Mouse (Mus musculus): ENCODE measurements at regions not wholly inside any gene's neighbourhood (a gene's known extent, or its start where the extent isn't known, plus 50 kb on each side); places are given as distances from the start of the nearest gene placed in this dataset.
"Not testable (repeated sequence)": the region's sequence is repeated elsewhere in the genome, so short reads cannot be mapped to it uniquely, and the experiment has no call there.

DNA sequence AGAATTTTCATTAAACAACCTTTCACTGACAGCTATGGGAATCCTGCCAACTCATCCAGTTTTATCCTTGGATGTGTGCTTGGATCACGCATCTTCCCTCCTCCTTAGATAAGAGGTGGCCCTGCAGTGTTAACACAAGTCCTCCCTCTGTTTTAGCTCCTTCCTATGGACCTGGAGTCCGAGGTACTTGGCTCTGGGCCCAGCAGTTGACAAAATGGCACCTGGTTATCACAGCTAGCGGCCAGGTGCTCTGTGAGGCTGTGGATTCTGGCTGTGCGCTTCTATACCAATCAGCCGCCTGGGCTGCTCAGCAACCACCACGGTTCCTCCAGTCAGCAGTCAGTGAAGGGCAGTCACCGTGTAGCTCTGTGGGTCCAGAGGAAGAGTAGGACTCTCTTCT lies 157.4 kb downstream of the Prdm2 start:
- H3K4me3 ChIP-seq: no peak overlapping the region
- H3K27ac ChIP-seq: no peak overlapping the region
- H3K4me2 ChIP-seq: no peak overlapping the region
- WGBS: 79% methylated on average over 7 of the region's 7 CpGs
- no peaks in the 10 kb centered on the region for H3K4me1 ChIP-seq
- no peak overlapping the region for H3K9ac ChIP-seq
- no peaks in the 10 kb centered on the region for H3K36me3 ChIP-seq
- H3K27me3 ChIP-seq: no peaks in the 10 kb centered on the region
- ATAC-seq (ENCODE audit: insufficient number of reproducible peaks, low FRiP score, low TSS enrichment, low read depth): no peak
- H3K9me3 ChIP-seq: no peaks in the 10 kb centered on the region

- H3K9me3 ChIP-seq: no peaks in the 10 kb centered on the region
- no peaks in the 10 kb centered on the region for H3K27me3 ChIP-seq
- no peak overlapping the region for H3K4me2 ChIP-seq
- no peak overlapping the region for H3K4me3 ChIP-seq
- no peak overlapping the region for H3K27ac ChIP-seq
- 82% methylated on average over 5 of the region's 5 CpGs for WGBS
- H3K4me1 ChIP-seq: no peaks in the 10 kb centered on the region
- H3K9ac ChIP-seq: no peak overlapping the region
- H3K36me3 ChIP-seq: no peaks in the 10 kb centered on the region
- no peak for ATAC-seq (ENCODE audit: insufficient number of reproducible peaks, low FRiP score, low TSS enrichment, low read depth)
Observed at GRCm38 (mm10) chr4:143053029-143053428, 159.8 kb downstream of the Prdm2 start.

- no peaks in the 10 kb centered on the region for H3K36me3 ChIP-seq
- H3K4me3 ChIP-seq: no peak overlapping the region
- no peak overlapping the region for H3K27ac ChIP-seq
- 81% methylated on average over 1 of the region's 1 CpGs for WGBS
- no peaks in the 10 kb centered on the region for H3K27me3 ChIP-seq
- ATAC-seq (ENCODE audit: insufficient number of reproducible peaks, low FRiP score, low TSS enrichment, low read depth): no peak
- H3K9ac ChIP-seq: no peak overlapping the region
- no peaks in the 10 kb centered on the region for H3K4me1 ChIP-seq
- H3K4me2 ChIP-seq: no peak overlapping the region
- H3K9me3 ChIP-seq: no peaks in the 10 kb centered on the region
Observed at GRCm38 (mm10) chr4:143051205-143051604, 161.6 kb downstream of the Prdm2 start.

- no peak for ATAC-seq (ENCODE audit: insufficient number of reproducible peaks, low FRiP score, low TSS enrichment, low read depth)
- Histone ChIP-seq H3K4me3 (no peak overlapping the region), H3K27ac (no peak overlapping the region), H3K9ac (no peak overlapping the region), H3K36me3 (no peaks in the 10 kb centered on the region), H3K27me3 (no peaks in the 10 kb centered on the region), H3K4me1 (no peaks in the 10 kb centered on the region), H3K4me2 (no peak overlapping the region), H3K9me3 (no peaks in the 10 kb centered on the region)
- 45% methylated on average over 7 of the region's 7 CpGs for WGBS
Observed at GRCm38 (mm10) chr4:143045245-143045644, 167.6 kb downstream of the Prdm2 start.

DNA sequence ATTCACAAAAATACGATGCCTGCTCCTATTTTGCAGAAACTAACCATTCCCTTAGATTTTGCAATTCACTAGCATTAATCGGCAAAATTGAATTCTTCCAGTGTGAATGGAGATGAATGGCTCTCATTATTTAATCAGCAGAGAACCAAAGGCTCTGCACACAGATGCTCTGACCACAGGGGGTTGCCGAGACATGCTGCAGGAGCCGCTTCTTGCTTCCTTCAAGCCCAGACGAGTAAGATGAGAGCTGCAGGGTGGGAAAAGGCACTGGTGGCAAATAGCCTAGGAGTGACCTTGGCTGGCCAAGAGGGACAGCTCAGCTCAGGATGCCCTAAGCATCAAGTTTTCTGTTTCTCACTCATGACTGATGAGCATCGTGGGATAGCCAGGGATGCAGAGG lies 170.0 kb downstream of the Prdm2 start:
- ATAC-seq (ENCODE audit: insufficient number of reproducible peaks, low FRiP score, low TSS enrichment, low read depth): no peak
- 43% methylated on average over 6 of the region's 6 CpGs for WGBS

GRCm38 (mm10) chr4:143038626-143039025 lies 174.2 kb downstream of the Prdm2 start:
- 0 out of 2 replicates have a peak, but pooled peaks cover 5% of the 10 kb centered on the region for H3K4me1 ChIP-seq
- 78% methylated on average over 9 of the region's 9 CpGs for WGBS
- H3K27ac ChIP-seq: no peak overlapping the region
- no peaks in the 10 kb centered on the region for H3K36me3 ChIP-seq
- no peak overlapping the region for H3K9ac ChIP-seq
- ATAC-seq (ENCODE audit: insufficient number of reproducible peaks, low FRiP score, low TSS enrichment, low read depth): no peak
- H3K9me3 ChIP-seq: no peaks in the 10 kb centered on the region
- no peak overlapping the region for H3K4me2 ChIP-seq
- H3K27me3 ChIP-seq: no peaks in the 10 kb centered on the region
- no peak overlapping the region for H3K4me3 ChIP-seq

More for the DNA sequence above, 170.0 kb downstream of the Prdm2 start:
- no peak overlapping the region for H3K27ac ChIP-seq
- H3K4me3 ChIP-seq: no peak overlapping the region
- H3K27me3 ChIP-seq: no peaks in the 10 kb centered on the region
- H3K9me3 ChIP-seq: no peaks in the 10 kb centered on the region
- no peak overlapping the region for H3K4me2 ChIP-seq
- no peaks in the 10 kb centered on the region for H3K4me1 ChIP-seq
- H3K36me3 ChIP-seq: no peaks in the 10 kb centered on the region
- H3K9ac ChIP-seq: no peak overlapping the region

- 47% methylated on average over 4 of the region's 4 CpGs for WGBS
- H3K9me3 ChIP-seq: no peaks in the 10 kb centered on the region
- no peaks in the 10 kb centered on the region for H3K27me3 ChIP-seq
- H3K27ac ChIP-seq: no peak overlapping the region
- H3K4me3 ChIP-seq: no peak overlapping the region
- ATAC-seq (ENCODE audit: insufficient number of reproducible peaks, low FRiP score, low TSS enrichment, low read depth): no peak
- H3K4me1 ChIP-seq: 0 out of 2 replicates have a peak, but pooled peaks cover 5% of the 10 kb centered on the region
- H3K4me2 ChIP-seq: no peak overlapping the region
- H3K36me3 ChIP-seq: no peaks in the 10 kb centered on the region
- H3K9ac ChIP-seq: no peak overlapping the region
Observed at GRCm38 (mm10) chr4:143036704-143037103, 176.1 kb downstream of the Prdm2 start.

DNA sequence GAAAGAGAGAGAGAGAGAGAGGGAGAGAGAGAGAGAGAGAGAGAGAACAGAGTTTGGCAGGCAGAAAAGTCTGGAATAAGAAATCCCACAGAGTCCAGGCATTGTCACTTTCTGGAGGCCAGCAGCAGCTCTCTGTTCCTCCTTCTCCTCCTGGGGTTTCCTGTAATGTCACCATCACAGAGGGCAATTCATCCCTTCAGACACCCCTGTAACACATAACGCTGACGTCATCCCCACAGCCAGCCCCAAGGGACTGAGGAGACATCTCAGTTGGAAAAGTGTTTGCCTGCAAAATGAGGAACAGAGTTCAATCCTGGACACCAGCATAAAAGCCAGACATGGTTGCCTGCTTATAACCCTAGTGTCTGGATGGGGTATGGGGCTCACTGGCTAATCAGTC lies 177.7 kb downstream of the Prdm2 start:
- ATAC-seq (ENCODE audit: insufficient number of reproducible peaks, low FRiP score, low TSS enrichment, low read depth); H3K9me3 ChIP-seq; H3K27me3 ChIP-seq; H3K27ac ChIP-seq; H3K4me3 ChIP-seq; H3K4me1 ChIP-seq; H3K9ac ChIP-seq; H3K36me3 ChIP-seq; H3K4me2 ChIP-seq: not testable (repeated sequence)
- WGBS: 73% methylated on average over 2 of the region's 2 CpGs

GRCm38 (mm10) chr4:143034324-143034723 lies 178.5 kb downstream of the Prdm2 start:
- 63% methylated on average over 2 of the region's 2 CpGs for WGBS
- H3K27ac ChIP-seq; H3K4me3 ChIP-seq; H3K9ac ChIP-seq; H3K4me2 ChIP-seq; ATAC-seq (ENCODE audit: insufficient number of reproducible peaks, low FRiP score, low TSS enrichment, low read depth); H3K4me1 ChIP-seq; H3K36me3 ChIP-seq; H3K27me3 ChIP-seq; H3K9me3 ChIP-seq: not testable (repeated sequence)

DNA sequence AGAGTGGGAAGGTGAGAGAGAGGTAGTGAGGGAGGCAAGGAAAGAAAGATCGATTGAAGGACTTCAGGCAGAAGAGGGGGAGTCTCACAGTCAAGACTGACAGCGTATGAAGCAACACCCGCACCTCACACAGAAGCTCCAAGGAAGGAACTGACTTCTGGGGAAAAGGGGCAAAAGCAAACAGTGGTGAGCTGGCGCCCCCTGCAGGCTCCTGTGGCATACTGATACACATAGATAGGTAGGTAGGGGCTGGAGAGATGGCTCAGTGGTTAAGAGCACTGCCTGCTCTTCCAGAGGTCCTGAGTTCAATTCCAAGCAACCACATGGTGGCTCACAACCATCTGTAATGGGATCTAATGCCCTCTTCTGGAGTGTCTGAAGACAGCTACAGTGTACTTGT lies 183.0 kb downstream of the Prdm2 start:
- H3K4me3 ChIP-seq; H3K9ac ChIP-seq; ATAC-seq (ENCODE audit: insufficient number of reproducible peaks, low FRiP score, low TSS enrichment, low read depth); H3K4me2 ChIP-seq; H3K4me1 ChIP-seq; H3K36me3 ChIP-seq; H3K27ac ChIP-seq; H3K27me3 ChIP-seq; H3K9me3 ChIP-seq: not testable (repeated sequence)
- 70% methylated on average over 4 of the region's 4 CpGs for WGBS

DNA sequence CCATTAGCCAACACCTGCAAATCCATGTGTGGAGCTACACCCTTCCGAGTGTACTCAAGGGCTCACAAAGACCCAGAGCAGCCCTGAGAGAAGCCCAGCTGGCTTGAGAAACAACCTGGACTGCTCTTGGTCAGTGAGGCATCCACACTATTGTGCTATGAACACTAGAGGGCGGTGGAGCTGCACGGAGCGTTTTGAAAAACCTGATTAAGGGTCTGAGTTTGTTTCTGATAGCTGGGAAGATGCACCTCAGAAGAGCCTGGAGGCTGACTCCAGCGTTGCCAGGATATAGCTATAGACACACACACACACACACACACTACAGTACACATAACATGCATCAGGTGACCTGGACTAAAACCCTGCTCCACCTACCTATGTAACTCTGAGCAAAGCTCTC lies 185.5 kb downstream of the Prdm2 start:
- no peak for ATAC-seq (ENCODE audit: insufficient number of reproducible peaks, low FRiP score, low TSS enrichment, low read depth)

GRCm38 (mm10) chr4:143021242-143021881 lies 191.4 kb downstream of the Prdm2 start:
- Histone ChIP-seq H3K27ac (no peak overlapping the region), H3K9me3 (no peaks in the 10 kb centered on the region), H3K27me3 (peaks cover 17% of the 10 kb centered on the region; the same call in 1 of the 2 replicates), H3K4me1 (peaks cover 6% of the 10 kb centered on the region; the same call in 1 of the 2 replicates), H3K4me2 (no peak overlapping the region), H3K36me3 (no peaks in the 10 kb centered on the region), H3K4me3 (no peak overlapping the region), H3K9ac (no peak overlapping the region)
- ATAC-seq (ENCODE audit: insufficient number of reproducible peaks, low FRiP score, low TSS enrichment, low read depth): no peak
- 43% methylated on average over 10 of the region's 10 CpGs for WGBS

More for the DNA sequence above, 185.5 kb downstream of the Prdm2 start:
- Histone ChIP-seq H3K4me2 (no peak overlapping the region), H3K4me3 (no peak overlapping the region), H3K4me1 (no peaks in the 10 kb centered on the region), H3K36me3 (no peaks in the 10 kb centered on the region), H3K9me3 (no peaks in the 10 kb centered on the region), H3K27ac (no peak overlapping the region), H3K27me3 (no peaks in the 10 kb centered on the region), H3K9ac (no peak overlapping the region)
- WGBS: 5% methylated on average over 5 of the region's 5 CpGs

- Histone ChIP-seq H3K4me2 (no peak overlapping the region), H3K9me3 (no peaks in the 10 kb centered on the region), H3K27me3 (peaks cover 17% of the 10 kb centered on the region; the same call in 1 of the 2 replicates), H3K4me3 (no peak overlapping the region), H3K9ac (no peak overlapping the region), H3K36me3 (no peaks in the 10 kb centered on the region), H3K27ac (no peak overlapping the region), H3K4me1 (peaks cover 6% of the 10 kb centered on the region; the same call in 1 of the 2 replicates)
- 56% methylated on average over 4 of the region's 4 CpGs for WGBS
- ATAC-seq (ENCODE audit: insufficient number of reproducible peaks, low FRiP score, low TSS enrichment, low read depth): no peak
Observed at GRCm38 (mm10) chr4:143020658-143021057, 192.1 kb downstream of the Prdm2 start.

Measured in limb, embryonic 15.5 days (tissue).